Mouse (Mus musculus) lung, postnatal 0 days (tissue): ENCODE data around the gene 1700024G13Rik.
"Not testable (repeated sequence)": the region's sequence is repeated elsewhere in the genome, so short reads cannot be mapped to it uniquely, and the experiment has no call there.

ENCODE experiments used
- CTCF ChIP-seq: IDR thresholded peaks from 2 replicates; pipeline ENCODE4 v1.5.1; 2016; ENCODE audit warnings: antibody characterized with exemption, mild to moderate bottlenecking
- EP300 ChIP-seq: IDR thresholded peaks from 2 replicates; pipeline ENCODE4 v1.6.1; 2016; ENCODE audit warnings: antibody characterized with exemption, mild to moderate bottlenecking, control low read depth

DNA sequence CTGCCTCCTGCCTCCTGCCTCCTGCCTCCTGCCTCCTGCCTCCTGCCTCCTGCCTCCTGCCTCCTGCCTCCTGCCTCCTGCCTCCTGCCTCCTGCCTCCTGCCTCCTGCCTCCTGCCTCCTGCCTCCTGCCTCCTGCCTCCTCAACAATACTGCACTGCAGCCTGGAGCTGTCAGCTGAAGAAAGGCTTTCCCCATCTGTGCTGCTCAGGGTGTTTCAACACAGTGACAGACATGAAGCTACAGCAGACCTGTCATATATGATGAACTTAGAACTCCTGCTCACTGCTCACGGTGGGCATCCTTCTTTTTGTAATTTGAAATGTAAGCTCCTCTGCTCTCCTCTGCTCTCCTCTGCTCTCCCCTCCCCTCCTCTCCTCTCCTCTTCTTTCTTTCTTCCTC, 17.2 kb upstream of the 1700024G13Rik start:
- not testable (repeated sequence) for TF ChIP-seq CTCF, EP300
